Mouse (Mus musculus) MEL-GATA-1-ER (cell line): ENCODE results near the gene Gli2.

Experiments
- DNase-seq: peaks from one replicate; pipeline ENCODE4 v3.0.0-alpha.2; 2012; ENCODE audit warnings: low read depth; ENCODE audit errors: extremely low read depth

Gene Gli2

DNA sequence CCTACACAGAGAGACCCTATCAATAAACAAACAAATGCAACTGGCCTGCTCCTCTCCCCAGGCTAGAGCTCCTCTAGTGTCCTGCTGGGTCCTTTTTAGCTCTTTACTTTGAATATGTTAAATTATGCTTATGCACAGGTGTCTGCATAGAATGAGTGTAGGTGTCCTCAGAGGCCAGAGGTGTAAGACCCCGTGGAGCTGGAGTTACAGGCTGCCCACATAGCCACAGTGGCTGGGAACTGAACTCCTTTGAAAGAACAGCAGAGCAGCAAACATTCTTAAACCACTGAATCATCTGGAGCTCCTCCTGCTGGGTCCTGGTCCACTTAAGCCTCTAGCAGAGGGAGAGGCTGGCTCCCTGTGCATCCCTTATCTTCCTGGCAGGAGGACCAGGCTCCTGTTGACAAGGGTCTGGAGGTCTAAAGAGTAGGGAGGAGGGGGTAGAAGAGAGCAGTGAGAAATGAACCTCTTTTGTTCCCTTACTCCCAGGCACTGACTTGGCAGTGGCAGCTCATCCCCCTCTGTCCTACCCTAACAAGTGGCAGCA lies 49.5 kb downstream of the Gli2 start:
- DNase-seq = no peak

DNA sequence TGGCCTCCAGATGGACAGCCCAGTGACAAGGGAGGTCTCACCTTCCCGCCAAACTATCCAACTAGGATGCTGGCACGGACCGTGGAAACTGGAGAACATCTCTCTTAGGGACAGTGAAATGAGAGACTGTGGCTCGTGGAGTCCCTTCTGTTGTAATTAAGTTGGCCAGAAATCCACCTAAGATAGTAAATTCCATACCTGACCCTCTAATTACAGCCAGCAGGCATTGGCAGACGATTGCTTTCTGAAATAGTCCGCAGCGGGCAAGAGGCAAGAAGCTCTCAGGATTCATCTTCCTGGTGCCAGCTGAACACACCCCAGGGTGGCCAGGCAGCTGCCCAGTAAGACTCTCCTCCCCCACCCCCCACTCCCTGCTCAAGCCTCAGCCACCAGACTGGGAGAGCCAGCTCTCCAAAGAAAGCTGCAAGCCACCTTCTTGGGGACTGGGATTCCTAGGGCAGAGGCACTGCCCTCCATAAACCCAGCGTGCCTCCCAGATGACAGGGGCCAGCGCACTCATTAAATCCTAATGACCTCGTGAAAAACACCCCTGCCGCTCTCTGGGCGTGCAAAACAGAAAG lies 51.9 kb downstream of the Gli2 start:
- DNase-seq = no peak

DNA sequence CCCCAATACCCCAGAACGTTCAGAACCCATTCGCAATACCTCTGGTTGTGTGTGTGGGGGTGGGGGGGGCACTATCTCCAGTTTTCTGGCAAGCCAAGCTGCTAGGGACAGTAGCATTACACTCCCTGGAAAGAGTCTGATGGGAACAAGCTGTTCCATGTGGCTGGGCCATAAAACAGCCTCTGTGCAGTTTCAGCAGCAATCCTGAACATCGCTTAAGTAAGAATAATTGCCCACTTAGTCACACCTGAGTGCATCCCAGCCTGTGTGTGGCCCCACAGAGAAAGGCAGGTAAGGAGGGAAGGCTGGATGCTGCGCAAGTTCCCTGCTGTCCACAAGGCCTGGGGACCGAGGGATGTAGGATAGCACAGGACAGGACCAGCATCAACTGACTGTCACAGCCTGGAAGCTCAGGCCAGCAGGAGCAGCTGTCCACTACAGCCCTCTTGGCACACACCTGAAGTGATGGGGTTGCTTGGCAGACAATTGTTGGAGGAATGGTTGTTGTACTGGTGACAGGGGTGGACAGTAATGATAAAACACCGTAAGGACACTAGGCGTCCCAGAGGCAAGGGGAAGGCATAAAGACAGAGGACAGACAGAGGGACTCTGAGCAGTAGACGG lies 58.8 kb downstream of the Gli2 start:
- no peak for DNase-seq

DNA sequence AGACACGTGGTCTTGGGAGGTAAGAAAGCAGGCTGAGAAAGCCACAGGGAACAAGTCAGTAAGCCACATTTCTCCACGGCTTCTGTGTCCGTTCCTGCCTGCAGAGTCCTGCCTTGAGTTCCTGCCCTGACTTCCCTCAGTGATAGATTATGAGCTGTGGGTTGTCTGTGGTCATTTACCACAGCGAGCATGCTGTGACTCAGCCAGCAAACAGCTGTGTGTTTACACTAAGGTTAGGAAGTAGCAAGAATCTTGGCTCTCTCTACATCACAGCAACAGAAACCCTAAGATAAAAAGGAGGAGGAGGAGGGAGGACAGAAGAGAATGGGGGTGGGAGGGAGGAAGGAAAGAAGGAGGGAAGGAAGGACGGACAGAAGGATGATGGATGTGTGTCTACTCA lies 59.6 kb downstream of the Gli2 start:
- DNase-seq = no peak

GRCm38 (mm10) chr1:118988331-118988730 lies 65.1 kb downstream of the Gli2 start:
- DNase-seq = no peak

GRCm38 (mm10) chr1:118987538-118987937 lies 65.9 kb downstream of the Gli2 start:
- no peak for DNase-seq

GRCm38 (mm10) chr1:118983389-118983788 lies 70.0 kb downstream of the Gli2 start:
- no peak for DNase-seq

GRCm38 (mm10) chr1:118982805-118983211 lies 70.6 kb downstream of the Gli2 start:
- DNase-seq = no peak

GRCm38 (mm10) chr1:118981943-118982804 lies 71.2 kb downstream of the Gli2 start:
- no peak for DNase-seq

DNA sequence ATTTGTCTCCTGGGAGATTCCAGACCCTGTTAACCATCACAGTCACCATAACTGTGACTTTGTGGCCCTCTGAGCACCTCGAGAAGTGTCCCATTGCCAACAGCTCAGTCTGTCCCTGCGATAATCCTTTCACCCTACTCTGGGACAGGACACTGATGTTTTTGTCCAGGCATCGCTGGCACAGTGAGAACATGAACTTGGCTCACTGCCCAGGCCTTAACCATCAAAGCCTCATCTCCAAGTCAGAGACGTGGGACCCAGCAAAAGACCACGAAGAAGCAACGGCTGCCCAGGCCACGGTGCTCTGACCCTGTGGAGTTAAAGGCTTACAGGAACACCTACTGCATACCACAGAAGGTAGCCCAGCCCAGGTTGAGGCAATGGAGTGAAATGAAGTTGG lies 72.8 kb downstream of the Gli2 start:
- DNase-seq = no peak

DNA sequence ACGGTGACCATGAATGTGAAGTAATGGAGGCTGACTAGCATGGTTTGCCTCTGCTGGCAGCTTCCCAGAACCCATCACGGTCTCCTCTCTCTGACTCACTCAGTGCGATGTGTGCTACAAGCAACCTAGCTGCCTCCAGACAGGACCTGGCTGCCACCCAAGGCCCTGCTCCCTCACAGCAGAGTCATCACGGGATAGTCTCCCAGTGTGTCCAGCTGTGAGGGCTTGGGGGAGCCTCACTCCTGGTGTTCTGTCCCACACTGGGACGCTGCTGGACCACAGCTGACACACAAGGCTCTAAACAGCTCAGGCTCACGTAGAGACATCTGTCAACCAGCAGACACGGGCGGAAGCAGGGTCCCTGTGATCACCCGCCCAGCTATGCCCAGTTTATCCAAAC lies 76.8 kb downstream of the Gli2 start:
- no peak for DNase-seq

DNA sequence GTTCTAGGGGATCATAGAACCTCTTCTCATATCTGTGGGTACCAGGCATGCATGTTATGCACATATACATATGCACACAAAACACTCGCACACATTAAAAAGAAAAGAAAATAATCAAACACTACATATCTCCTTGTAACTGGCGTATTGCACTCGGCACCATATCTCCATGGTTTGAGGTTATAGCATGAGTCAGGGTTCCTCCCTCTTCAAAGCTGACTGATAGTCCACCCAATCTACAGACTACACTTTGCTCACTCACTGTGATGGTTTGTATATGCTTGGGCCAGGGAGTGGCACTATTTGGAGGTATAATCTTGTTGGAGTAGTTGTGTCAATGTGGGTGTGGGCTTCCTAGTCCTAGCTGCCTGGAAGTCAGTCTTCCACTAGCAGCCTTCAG lies 78.0 kb downstream of the Gli2 start:
- DNase-seq = no peak

- DNase-seq = no peak
These were observed 83.4 kb downstream of the Gli2 start for GRCm38 (mm10) chr1:118970068-118970467.

DNA sequence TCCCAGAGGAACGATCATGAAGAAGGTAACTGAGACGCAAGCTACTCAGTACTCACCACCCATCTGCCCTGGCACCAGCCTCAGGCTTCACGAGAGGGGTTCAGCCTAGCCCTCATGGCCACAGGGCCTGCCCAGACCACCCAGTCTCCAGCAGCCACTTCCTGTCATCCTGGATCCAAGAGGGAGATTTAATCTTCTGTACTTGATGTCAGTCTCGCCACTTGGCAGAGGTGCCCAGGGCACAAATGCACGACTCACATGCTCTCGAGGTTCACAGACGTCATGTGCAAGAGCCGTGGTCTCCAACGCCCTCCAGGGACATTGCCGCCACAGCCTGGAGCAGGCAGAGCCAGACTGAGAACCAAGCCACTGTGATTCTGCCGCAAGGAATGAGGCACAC lies 84.0 kb downstream of the Gli2 start:
- no peak for DNase-seq

GRCm38 (mm10) chr1:118968661-118969179 lies 84.7 kb downstream of the Gli2 start:
- DNase-seq = no peak

DNA sequence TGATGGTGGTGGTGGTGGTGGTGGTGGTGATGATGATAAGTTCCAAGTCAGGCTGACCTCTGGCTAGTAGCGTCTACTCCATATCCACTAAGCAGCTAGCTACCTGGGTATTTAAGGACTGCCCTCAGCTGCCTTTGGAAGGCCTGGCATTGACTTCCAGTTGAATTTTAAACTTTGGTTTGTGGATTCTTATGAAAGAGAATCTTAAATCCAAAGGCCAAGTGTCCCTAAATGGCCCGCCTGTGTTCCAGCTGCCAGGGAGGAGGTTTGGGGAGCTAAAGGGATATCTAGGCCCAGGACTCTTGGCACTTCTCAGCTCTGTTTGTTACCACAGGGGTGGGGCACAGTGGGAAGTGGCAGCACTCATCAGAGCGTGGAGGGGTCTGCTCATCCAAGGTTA lies 85.4 kb downstream of the Gli2 start:
- DNase-seq = no peak

GRCm38 (mm10) chr1:118967281-118967680 lies 86.1 kb downstream of the Gli2 start:
- DNase-seq = no peak

DNA sequence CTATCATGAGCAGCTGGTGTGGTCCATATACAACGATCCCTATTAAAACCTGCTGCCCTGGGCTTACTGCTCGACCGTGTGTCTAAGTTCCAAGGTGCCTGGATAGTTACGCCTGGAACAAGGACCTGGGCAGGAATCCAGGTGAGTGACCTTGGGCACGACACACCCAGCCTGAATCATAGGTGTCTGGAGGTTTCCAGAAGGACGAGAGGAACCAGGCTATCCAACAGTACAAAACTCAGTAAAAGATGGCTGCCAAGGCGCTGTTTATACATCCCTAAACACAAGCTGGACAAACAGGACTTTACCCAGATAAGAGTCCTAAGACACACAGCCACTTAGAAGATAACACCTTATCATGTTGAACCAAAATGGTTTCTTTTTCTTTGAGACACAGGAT lies 94.8 kb downstream of the Gli2 start:
- DNase-seq = no peak

DNA sequence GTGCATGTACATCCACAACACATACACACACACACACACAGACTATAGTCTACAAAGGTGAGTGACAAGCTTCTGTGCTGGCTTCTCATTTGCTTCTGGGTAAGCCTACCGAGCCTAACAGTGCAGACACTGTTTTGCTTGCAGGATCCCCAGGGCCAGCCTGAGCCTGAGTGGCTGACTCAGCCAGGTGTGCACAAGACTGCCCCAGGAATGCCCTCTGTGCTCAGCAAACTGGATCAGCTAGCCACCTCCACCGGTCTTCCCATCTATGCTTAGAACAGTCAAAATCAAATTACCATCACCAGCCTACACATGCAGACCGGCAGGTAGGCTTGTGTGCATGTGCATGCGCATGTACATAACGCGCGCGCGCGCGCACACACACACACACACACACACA lies 97.6 kb downstream of the Gli2 start:
- DNase-seq = no peak

DNA sequence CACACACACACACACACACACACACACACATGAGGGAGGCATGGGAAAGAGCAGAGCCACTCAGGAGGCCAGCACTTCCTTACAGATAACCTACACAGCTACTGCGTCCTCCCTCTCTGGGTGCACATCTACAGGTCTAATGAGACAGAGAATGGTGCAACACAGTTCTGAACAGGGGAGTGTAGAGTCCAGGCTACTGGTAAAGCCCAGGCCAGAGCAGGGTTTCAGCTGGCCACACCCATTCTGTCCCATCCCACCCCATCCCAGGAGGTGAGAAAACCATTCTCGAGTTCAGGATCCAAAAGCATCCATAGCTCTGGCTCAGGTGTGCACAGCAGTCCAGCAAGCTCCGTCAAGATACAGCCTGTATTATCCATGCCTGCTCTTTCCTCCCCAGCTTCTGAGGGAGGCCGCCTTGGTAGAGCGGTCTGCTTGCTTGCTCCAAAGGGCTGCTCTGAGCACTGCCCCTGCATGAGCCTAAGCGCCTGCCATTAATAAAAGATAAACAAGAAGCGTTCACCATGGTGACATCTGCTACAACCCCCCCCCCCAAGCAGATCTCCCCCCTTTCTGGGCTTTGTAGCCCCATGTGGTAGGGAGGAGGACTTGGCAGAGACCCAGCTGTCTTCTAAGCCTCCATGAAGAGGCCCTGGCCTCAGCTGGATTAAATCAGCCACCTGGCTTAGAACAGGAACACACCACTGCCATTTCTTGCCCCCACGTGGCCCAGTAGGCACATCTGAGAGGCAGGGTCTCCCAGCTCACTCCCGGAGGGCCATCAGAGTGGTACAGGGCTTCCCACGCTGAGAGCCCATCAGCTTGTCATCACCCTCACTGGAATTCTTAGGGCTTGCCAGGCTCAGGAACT lies 98.8 kb downstream of the Gli2 start:
- DNase-seq = no peak

- no peak for DNase-seq
These were observed 100.4 kb downstream of the Gli2 start for GRCm38 (mm10) chr1:118953031-118953430.
